Mouse (Mus musculus): Measurements from ENCODE around the gene Slc6a4. TPM values are rescaled to one million over a fixed set of nuclear protein-coding genes. Genes with fewer than 3 reads are reported as not detected.
A peak's percentile ranks its signal among the peaks of the same experiment; 100 is the strongest.

The Slc6a4 gene
- polyA plus RNA-seq, 1 experiment from 2014 or later: 14.0 TPM

DNA sequence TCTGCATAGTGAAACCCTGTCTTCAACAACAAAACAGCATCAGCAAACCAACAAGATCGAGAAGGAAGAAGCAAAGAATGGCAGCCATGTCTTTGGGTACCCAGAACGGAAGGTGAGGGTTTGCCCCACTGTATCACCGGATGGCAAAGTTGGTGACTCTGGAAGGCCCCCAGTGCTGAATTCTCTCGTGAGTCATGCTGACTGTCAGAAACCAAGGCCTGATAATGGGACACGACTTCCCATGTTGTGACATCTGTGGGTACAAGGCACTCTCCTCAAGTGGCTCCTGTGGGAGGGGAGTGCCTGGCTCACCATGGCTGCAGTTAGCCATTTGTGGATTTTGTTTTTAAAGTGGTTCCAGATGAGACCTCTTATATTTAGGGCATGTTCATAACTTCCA, 7.6 kb upstream of the Slc6a4 start:
- Histone ChIP-seq H3K27me3 (replicated peaks; ENCODE audit: control insufficient read depth, insufficient read depth, low read length) (no peaks in the 10 kb centered on the region), H3K4me1 (ENCODE audit: control insufficient read depth, insufficient read depth, low read depth, low read length) (no peaks in the 10 kb centered on the region), H3K4me3 (ENCODE audit: low read length) (no peak overlapping the region), H3K9me3 (ENCODE audit: control insufficient read depth, low read length) (no peaks in the 10 kb centered on the region), H3K36me3 (ENCODE audit: control insufficient read depth, insufficient read depth, low read length) (peaks cover 4% of the 10 kb centered on the region), H3K9ac (ENCODE audit: low read depth, low read length) (no peak overlapping the region), H3K4me2 (ENCODE audit: low read length) (no peak overlapping the region), H3K27ac (ENCODE audit: low read depth, low read length) (no peak overlapping the region)
- no peak for ATAC-seq
- 83% methylated on average over 5 of the region's 5 CpGs for WGBS

DNA sequence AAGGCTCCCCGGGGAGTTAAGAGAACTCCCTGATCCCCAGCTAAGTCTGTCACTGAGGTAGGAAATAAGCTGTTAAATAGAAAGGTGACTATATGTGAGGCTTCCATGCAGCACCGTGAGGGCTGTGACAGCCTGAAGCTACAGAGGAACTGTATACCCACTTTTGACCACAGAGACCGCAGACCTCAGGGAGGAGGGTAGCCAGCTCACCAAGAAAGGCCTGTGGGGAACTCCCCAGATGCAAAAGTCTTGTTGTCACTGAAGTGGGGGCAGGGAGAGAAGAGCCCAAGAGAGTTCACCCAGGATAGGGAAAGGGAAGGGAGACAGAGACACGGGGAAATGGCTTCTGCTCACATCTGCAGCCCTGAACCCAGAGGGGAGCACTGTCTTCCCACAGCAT, 5.5 kb upstream of the Slc6a4 start:
- peaks cover 10% of the 10 kb centered on the region for H3K27me3 ChIP-seq (replicated peaks; ENCODE audit: control insufficient read depth, insufficient read depth, low read length)
- no peak overlapping the region for H3K27ac ChIP-seq (ENCODE audit: low read depth, low read length)
- no peak overlapping the region for H3K4me2 ChIP-seq (ENCODE audit: low read length)
- no peak overlapping the region for H3K4me3 ChIP-seq (ENCODE audit: low read length)
- H3K36me3 ChIP-seq (ENCODE audit: control insufficient read depth, insufficient read depth, low read length): no peaks in the 10 kb centered on the region; the same call in 1 of the 2 replicates
- ATAC-seq: no peak
- 42% methylated on average over 3 of the region's 4 CpGs for WGBS
- H3K9me3 ChIP-seq (ENCODE audit: control insufficient read depth, low read length): no peaks in the 10 kb centered on the region
- H3K9ac ChIP-seq (ENCODE audit: low read depth, low read length): no peak overlapping the region
- H3K4me1 ChIP-seq (ENCODE audit: control insufficient read depth, insufficient read depth, low read depth, low read length): peaks cover 3% of the 10 kb centered on the region

DNA sequence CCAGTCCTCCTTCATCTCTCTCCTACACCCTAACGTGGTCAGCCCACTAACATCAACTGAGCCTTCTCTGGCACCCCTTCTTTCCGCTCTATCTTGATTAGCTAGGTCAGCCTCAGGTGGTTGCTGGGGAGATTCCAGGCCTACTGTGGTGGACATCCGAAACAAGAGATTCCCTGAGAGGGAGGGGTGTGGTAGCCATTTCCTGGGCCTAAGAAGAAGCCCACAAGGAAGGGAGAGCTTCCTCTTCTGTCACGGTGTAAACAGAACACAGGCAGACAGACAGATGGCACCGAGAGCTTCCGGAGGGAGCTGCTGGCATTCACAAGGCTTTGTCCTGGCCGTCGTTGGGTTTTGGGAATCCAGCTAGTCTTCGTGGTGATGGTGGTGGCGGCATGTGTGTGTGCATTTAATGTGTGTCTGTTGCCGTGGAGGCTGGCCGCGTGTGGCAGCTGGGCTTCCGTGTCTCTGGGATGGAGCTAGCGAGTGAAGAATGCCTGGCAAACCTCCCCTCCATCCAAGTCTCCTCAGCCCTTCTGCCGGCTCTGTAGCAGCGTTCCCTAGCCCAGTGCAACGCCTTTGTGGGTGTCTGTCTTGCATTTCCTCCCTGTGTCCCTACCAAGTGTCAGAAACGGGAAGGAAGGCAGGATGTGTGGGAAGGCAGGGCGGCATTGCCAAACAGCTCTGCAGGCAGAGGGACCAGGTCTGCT, 2.3 kb upstream of the Slc6a4 start:
- Histone ChIP-seq H3K36me3 (ENCODE audit: control insufficient read depth, insufficient read depth, low read length) (no peaks in the 10 kb centered on the region), H3K4me2 (ENCODE audit: low read length) (no peak overlapping the region), H3K9me3 (ENCODE audit: control insufficient read depth, low read length) (no peaks in the 10 kb centered on the region), H3K9ac (ENCODE audit: low read depth, low read length) (no peak overlapping the region), H3K4me1 (ENCODE audit: control insufficient read depth, insufficient read depth, low read depth, low read length) (peaks cover 14% of the 10 kb centered on the region), H3K4me3 (ENCODE audit: low read length) (no peak overlapping the region), H3K27me3 (replicated peaks; ENCODE audit: control insufficient read depth, insufficient read depth, low read length) (peaks cover 33% of the 10 kb centered on the region), H3K27ac (ENCODE audit: low read depth, low read length) (no peak overlapping the region)
- no peak for ATAC-seq
- WGBS: 48% methylated on average over 20 of the region's 20 CpGs

DNA sequence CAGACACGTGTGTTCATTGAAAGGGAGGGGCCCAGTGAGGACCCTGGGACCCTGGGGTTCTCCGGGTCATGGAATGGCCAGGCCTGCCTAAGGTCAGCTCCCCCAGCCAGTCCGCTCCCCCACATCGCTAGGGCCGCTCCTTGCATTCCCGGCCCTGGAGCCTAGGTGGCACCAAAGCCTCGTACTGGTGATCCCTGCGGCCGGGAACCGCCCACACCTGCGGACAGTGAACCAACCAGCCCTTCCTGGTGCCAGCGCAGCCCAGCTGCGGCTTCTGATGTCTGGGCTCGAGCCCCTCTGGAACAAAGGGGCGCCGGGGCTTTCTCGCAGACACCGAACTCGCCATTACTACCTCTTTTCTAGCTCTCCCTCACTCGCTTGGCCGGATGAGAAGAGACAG, 1.1 kb upstream of the Slc6a4 start:
- peak overlapping the region; percentile 97 for H3K4me2 ChIP-seq (ENCODE audit: low read length)
- peaks cover 38% of the 10 kb centered on the region for H3K27me3 ChIP-seq (replicated peaks; ENCODE audit: control insufficient read depth, insufficient read depth, low read length)
- peak overlapping the region; percentile 63 for H3K9ac ChIP-seq (ENCODE audit: low read depth, low read length)
- peaks cover 14% of the 10 kb centered on the region for H3K4me1 ChIP-seq (ENCODE audit: control insufficient read depth, insufficient read depth, low read depth, low read length)
- H3K36me3 ChIP-seq (ENCODE audit: control insufficient read depth, insufficient read depth, low read length): no peaks in the 10 kb centered on the region
- H3K4me3 ChIP-seq (ENCODE audit: low read length): peak overlapping the region; percentile 62
- H3K9me3 ChIP-seq (ENCODE audit: control insufficient read depth, low read length): no peaks in the 10 kb centered on the region
- no peak overlapping the region for H3K27ac ChIP-seq (ENCODE audit: low read depth, low read length)
- 0% methylated on average over 20 of the region's 21 CpGs for WGBS
- peak; percentile 78 for ATAC-seq

DNA sequence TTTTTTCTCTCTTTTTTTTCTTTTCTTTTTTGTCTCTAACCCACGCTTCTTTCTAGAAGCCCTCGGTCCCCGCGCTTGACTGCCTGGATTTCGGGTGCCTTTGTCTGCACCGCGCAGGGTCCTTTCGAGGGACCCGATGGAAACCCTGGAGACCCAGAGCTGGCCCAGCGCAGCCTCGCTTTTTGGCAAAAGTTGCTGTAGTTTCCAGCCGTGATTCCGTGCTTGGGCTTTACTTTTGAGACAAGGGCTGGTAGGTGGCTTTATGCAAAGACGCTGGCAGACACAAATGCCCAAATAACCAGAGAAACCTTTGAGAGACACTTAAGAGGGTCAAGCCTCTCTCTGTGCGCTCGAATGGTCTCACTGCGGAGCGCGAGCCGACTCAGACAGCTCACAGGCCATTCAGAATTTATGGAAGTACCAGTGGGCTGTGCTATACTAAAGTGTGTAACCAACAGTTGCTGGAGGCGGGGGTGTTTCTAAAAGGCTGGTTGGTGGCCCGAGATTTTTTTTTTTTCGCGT, 363 bp downstream of the Slc6a4 start:
- no peaks in the 10 kb centered on the region for H3K36me3 ChIP-seq (ENCODE audit: control insufficient read depth, insufficient read depth, low read length)
- H3K9me3 ChIP-seq (ENCODE audit: control insufficient read depth, low read length): no peaks in the 10 kb centered on the region
- peak overlapping the region; percentile 62 for H3K4me3 ChIP-seq (ENCODE audit: low read length)
- H3K9ac ChIP-seq (ENCODE audit: low read depth, low read length): peak overlapping the region; percentile 44
- peaks cover 38% of the 10 kb centered on the region for H3K27me3 ChIP-seq (replicated peaks; ENCODE audit: control insufficient read depth, insufficient read depth, low read length)
- H3K4me1 ChIP-seq (ENCODE audit: control insufficient read depth, insufficient read depth, low read depth, low read length): peaks cover 14% of the 10 kb centered on the region
- H3K4me2 ChIP-seq (ENCODE audit: low read length): peak overlapping the region; percentile 97
- WGBS: 10% methylated on average over 24 of the region's 24 CpGs
- no peak overlapping the region for H3K27ac ChIP-seq (ENCODE audit: low read depth, low read length)
- no peak for ATAC-seq

DNA sequence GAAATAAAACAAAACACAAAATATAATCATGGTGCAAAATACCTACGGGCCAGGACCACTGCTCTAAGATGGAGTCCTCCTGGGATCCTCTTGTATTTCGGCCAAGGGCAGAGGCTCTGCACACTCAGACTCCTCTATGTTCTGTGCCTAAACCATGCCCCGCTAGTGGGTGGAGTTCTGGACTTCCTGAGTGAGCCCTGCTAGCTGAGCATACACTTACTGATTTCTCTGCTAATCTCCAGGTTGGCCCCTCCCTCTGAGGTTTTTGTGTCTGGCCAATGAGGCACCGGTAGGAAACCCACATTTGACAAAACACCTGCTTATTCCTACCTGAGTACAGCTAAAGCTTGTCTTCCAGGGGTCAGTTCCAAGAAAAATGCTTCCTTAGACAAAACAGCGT, 2.3 kb downstream of the Slc6a4 start:
- no peak overlapping the region for H3K27ac ChIP-seq (ENCODE audit: low read depth, low read length)
- H3K4me3 ChIP-seq (ENCODE audit: low read length): no peak overlapping the region
- H3K27me3 ChIP-seq (replicated peaks; ENCODE audit: control insufficient read depth, insufficient read depth, low read length): peaks cover 38% of the 10 kb centered on the region
- no peak overlapping the region for H3K9ac ChIP-seq (ENCODE audit: low read depth, low read length)
- 69% methylated on average over 5 of the region's 5 CpGs for WGBS
- H3K4me2 ChIP-seq (ENCODE audit: low read length): no peak overlapping the region
- no peak for ATAC-seq
- H3K9me3 ChIP-seq (ENCODE audit: control insufficient read depth, low read length): no peaks in the 10 kb centered on the region
- H3K36me3 ChIP-seq (ENCODE audit: control insufficient read depth, insufficient read depth, low read length): no peaks in the 10 kb centered on the region
- peaks cover 14% of the 10 kb centered on the region for H3K4me1 ChIP-seq (ENCODE audit: control insufficient read depth, insufficient read depth, low read depth, low read length)

DNA sequence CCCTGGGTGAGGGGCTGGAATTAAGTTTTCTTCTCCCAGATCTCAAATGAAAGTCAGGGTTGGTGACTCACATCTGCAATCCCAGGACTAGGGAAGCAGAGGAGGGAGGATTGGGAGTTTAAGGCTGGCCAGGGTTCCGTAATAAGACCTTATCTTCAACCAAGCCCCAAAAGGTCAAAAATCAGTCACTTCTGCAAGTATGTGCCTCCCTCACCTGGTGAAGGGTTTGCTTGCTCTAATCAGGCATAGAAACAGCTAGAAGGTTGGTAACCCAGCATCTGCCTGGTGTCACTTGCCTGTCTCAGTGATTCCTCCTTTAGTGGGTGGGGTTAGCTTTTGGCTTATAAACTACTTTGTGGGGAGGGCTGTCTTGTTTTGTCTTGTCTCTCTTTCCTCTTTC, 4.0 kb downstream of the Slc6a4 start:
- H3K9me3 ChIP-seq (ENCODE audit: control insufficient read depth, low read length): no peaks in the 10 kb centered on the region
- no peak overlapping the region for H3K9ac ChIP-seq (ENCODE audit: low read depth, low read length)
- WGBS: 82% methylated on average over 1 of the region's 1 CpGs
- H3K27me3 ChIP-seq (replicated peaks; ENCODE audit: control insufficient read depth, insufficient read depth, low read length): peaks cover 30% of the 10 kb centered on the region
- no peak for ATAC-seq
- H3K4me2 ChIP-seq (ENCODE audit: low read length): no peak overlapping the region
- no peak overlapping the region for H3K27ac ChIP-seq (ENCODE audit: low read depth, low read length)
- H3K36me3 ChIP-seq (ENCODE audit: control insufficient read depth, insufficient read depth, low read length): no peaks in the 10 kb centered on the region
- H3K4me3 ChIP-seq (ENCODE audit: low read length): no peak overlapping the region
- peaks cover 14% of the 10 kb centered on the region for H3K4me1 ChIP-seq (ENCODE audit: control insufficient read depth, insufficient read depth, low read depth, low read length)

DNA sequence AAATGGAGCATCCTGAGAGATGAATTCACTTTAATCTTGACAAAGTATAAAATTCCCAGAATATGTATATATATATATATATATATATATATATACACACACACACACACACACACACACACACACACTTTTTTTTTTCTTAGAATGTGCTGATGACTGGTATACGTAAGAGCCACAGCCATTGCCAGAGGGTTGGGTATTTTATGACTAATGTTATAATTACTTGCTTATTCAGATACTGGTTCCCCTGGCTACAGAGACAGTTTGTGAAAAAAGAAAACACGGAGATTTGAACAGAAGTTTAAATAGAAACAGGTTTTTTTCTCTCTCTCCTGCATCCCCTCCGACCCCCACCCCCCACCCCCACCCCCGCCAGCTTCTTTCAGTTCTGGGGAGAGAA, 7.5 kb downstream of the Slc6a4 start:
- Histone ChIP-seq H3K9me3 (ENCODE audit: control insufficient read depth, low read length) (no peaks in the 10 kb centered on the region), H3K4me3 (ENCODE audit: low read length) (no peak overlapping the region), H3K36me3 (ENCODE audit: control insufficient read depth, insufficient read depth, low read length) (no peaks in the 10 kb centered on the region), H3K4me1 (ENCODE audit: control insufficient read depth, insufficient read depth, low read depth, low read length) (no peaks in the 10 kb centered on the region), H3K27ac (ENCODE audit: low read depth, low read length) (no peak overlapping the region), H3K4me2 (ENCODE audit: low read length) (no peak overlapping the region), H3K27me3 (replicated peaks; ENCODE audit: control insufficient read depth, insufficient read depth, low read length) (peaks cover 6% of the 10 kb centered on the region), H3K9ac (ENCODE audit: low read depth, low read length) (no peak overlapping the region)
- WGBS: 67% methylated on average over 4 of the region's 4 CpGs
- ATAC-seq: no peak

DNA sequence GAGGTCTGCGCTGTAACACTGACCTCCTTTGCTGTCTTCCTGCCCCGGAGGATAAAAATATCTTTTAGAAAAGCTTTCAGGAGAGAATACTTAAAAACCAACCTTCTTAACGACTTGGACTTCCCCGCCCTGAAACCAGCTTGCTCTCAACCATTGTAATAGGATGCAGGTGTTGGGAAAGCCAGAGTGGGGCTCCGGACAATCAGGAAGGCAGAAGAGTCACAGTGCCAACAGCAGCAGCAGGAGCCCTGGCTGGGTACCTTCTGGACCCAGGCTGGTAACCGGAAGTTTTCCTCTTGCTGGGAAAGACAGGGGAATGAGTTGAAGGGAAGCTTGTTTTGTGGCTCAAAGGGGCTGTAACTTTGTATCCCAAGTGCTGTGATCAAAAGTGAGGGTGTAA, 8.2 kb downstream of the Slc6a4 start:
- Histone ChIP-seq H3K27ac (ENCODE audit: low read depth, low read length) (no peak overlapping the region), H3K4me1 (ENCODE audit: control insufficient read depth, insufficient read depth, low read depth, low read length) (no peaks in the 10 kb centered on the region), H3K27me3 (replicated peaks; ENCODE audit: control insufficient read depth, insufficient read depth, low read length) (peaks cover 2% of the 10 kb centered on the region; the same call in 1 of the 2 replicates), H3K9ac (ENCODE audit: low read depth, low read length) (no peak overlapping the region), H3K4me3 (ENCODE audit: low read length) (no peak overlapping the region), H3K9me3 (ENCODE audit: control insufficient read depth, low read length) (no peaks in the 10 kb centered on the region), H3K4me2 (ENCODE audit: low read length) (no peak overlapping the region), H3K36me3 (ENCODE audit: control insufficient read depth, insufficient read depth, low read length) (no peaks in the 10 kb centered on the region)
- 49% methylated on average over 6 of the region's 6 CpGs for WGBS
- ATAC-seq: no peak

Measured in hindbrain, embryonic 16.5 days (tissue).